In the genomic region with DNA sequence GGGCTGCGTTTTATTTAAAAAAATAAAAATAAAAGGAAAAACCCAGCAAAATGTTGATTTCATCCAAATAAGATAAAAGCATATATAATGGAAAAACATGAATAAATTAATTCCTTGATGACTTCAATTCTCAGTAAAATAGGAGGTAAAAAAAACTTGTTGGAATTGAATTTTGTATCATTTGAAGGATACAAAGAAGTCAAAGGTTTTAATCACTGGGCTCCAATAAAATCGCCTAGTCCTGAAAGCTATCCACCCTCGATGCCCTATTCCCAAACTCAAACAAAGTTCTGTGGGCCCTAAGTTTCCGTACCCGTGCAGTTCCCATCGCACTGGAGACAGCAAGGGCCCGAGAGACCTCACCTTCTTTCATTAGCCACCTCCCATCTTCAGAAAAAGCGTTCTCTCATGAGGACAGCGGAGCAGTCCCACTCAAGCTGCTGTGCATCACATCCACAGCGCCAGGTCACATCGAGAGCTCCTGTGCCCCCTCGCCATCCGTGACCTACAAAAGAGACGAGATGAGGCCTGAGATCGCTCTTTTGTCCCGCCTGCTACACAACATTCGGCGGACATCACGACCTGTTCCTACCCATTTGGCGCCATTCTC, we compare ENCODE assay signal across 8 mouse cellular contexts. TPM values are rescaled to one million over a fixed set of nuclear protein-coding genes. Genes with fewer than 3 reads are reported as not detected.
A peak's percentile ranks its signal among the peaks of the same experiment; 100 is the strongest.
DNase-seq lines count a peak whose midpoint lies in the region; ATAC-seq and TF ChIP-seq lines count a peak whose summit lies in the region.

No protein-coding gene starts in this region.

- peak overlapping the region; percentile 75 for H3K4me3 ChIP-seq in kidney, adult 2 months (ENCODE audit: insufficient read depth, low read depth, low read length)

- ATAC-seq in Patski = peak; percentile 61
- peak; percentile 19 to 41; a peak in 3 of 4 replicates for ATAC-seq in hematopoietic stem cell, adult 5-6 weeks (replicated peaks in 1 of 2; ENCODE audit: insufficient read depth in 1 of 2, low FRiP score in 2 of 2, low TSS enrichment in 1 of 2, low read depth in 1 of 2, poor library complexity in 2 of 2, severe bottlenecking in 2 of 2)
- ATAC-seq in megakaryocyte-erythroid progenitor cell, adult 5-6 weeks (replicated peaks; ENCODE audit: low FRiP score, low TSS enrichment, poor library complexity, severe bottlenecking) = peak; percentile 42

- in situ Hi-C loops in Patski (cut with MboI; ENCODE audit: low pct_unique_long_range_greater_than_20kb) = no loop called here

- POLR2A ChIA-PET in Patski (lab: Charles Lee) = interaction anchor here (1.3 to 4.0 kb wide), 6 partner anchors 9 to 70 kb away, joined by 3 to 34 read pairs (median 6); a partner anchor contains a TSS

- DNase-seq in kidney, adult 2 months = no peak
- no peak for DNase-seq in kidney, postnatal 10 days
- DNase-seq in Patski (ENCODE audit: low read depth, low spot score) = no peak
- no peak for DNase-seq in natural killer cell, adult 2 months (ENCODE audit: low spot score in 2 of 2)
- no peak for DNase-seq in frontal cortex, postnatal 10 days (ENCODE audit: low spot score in 2 of 2)
- no peak for DNase-seq in urinary bladder, postnatal 4 days (ENCODE audit: low spot score in 2 of 2)

- peaks cover 16% of the 10 kb centered on the region; the same call in 1 of the 2 replicates for H3K4me1 ChIP-seq in kidney, adult 2 months (ENCODE audit: control insufficient read depth, insufficient read depth, low read length)

- no peak for TF ChIP-seq POLR2A in kidney, adult 2 months (IDR thresholded peaks at IDR 0.05; ENCODE audit: low read depth, low read length)

- H3K36me3 ChIP-seq in kidney, adult 2 months (ENCODE audit: control insufficient read depth, insufficient read depth, low read length) = no peaks in the 10 kb centered on the region; the same call in 1 of the 2 replicates

- H3K27ac ChIP-seq in kidney, adult 2 months (ENCODE audit: insufficient read depth, low read depth, low read length) = peak overlapping the region; percentile 37

- no peak for TF ChIP-seq CTCF in kidney, adult 2 months (conservative IDR thresholded peaks at IDR 0.05; ENCODE audit: insufficient read depth, insufficient read length, low read depth, low read length)
- no peak for TF ChIP-seq CTCF in Patski (IDR thresholded peaks at IDR 0.05)

- no peaks in the 10 kb centered on the region for H3K27me3 ChIP-seq in kidney, adult 2 months (replicated peaks; ENCODE audit: control insufficient read depth, insufficient read depth, low read length)
- no peaks in the 10 kb centered on the region for H3K27me3 ChIP-seq in Patski

- CTCF ChIA-PET in Patski (lab: Charles Lee) = interaction anchor here (0.8 to 1.6 kb wide), 4 partner anchors 10 to 52 kb away, joined by 3 to 4 read pairs (median 3); no protein-coding TSS in a partner anchor

- WGBS in kidney, adult 2 months = 1% methylated on average over 20 of the region's 20 CpGs

RNA-seq across cellular contexts. Expression of a gene that starts 12.8 kb away (rescaled TPM):
- polyA plus RNA-seq in kidney, adult 2 months (2012; rRNA removed) = 244 and 248 TPM in 2 replicates
- polyA plus RNA-seq in Patski (2021) = 223 TPM
- total RNA-seq in hematopoietic stem cell, adult 5-6 weeks (2017) = 95.9 and 134 TPM in 2 replicates
- 121 and 126 TPM in 2 replicates for total RNA-seq in megakaryocyte-erythroid progenitor cell, adult 5-6 weeks (2014; fragmentation: Nextera tagmentation)
- 95.7 and 121 TPM in 2 replicates for total RNA-seq in megakaryocyte-erythroid progenitor cell, adult 5-6 weeks (2017)
